22 mouse cellular contexts compared by ENCODE assay signal in genomic region chr12:104854826-104855225, GRCm38 (mm10). TPM values are rescaled to one million over a fixed set of nuclear protein-coding genes. Genes with fewer than 3 reads are reported as not detected.
A peak's percentile ranks its signal among the peaks of the same experiment; 100 is the strongest.
DNase-seq lines count a peak whose midpoint lies in the region; ATAC-seq and TF ChIP-seq lines count a peak whose summit lies in the region.
"Had no signal": no experiment of that assay in that cellular context is flagged by ENCODE, and none has a peak within 500 bp of the region (broad histone marks: within the 10 kb centered on the region; RNA-seq: fewer than 3 reads in every experiment).

No protein-coding gene starts in this region.

- H3K36me3 ChIP-seq in kidney, adult 2 months (ENCODE audit: control insufficient read depth, insufficient read depth, low read length) = no peaks in the 10 kb centered on the region
- no peaks in the 10 kb centered on the region for H3K36me3 ChIP-seq in liver, adult 2 months (ENCODE audit: control insufficient read depth, insufficient read depth, low read length)
- H3K36me3 ChIP-seq in liver, postnatal 0 days (replicated peaks; ENCODE audit: insufficient read depth, low read length) = no peaks in the 10 kb centered on the region
- H3K36me3 ChIP-seq in small intestine, adult 2 months (ENCODE audit: control insufficient read depth, insufficient read depth, low read length) = no peaks in the 10 kb centered on the region
- H3K36me3 ChIP-seq: embryonic facial prominence, embryonic 10.5 days; embryonic facial prominence, embryonic 12.5 days; forebrain, embryonic 15.5 days had no signal

- 80% methylated on average over 2 of the region's 2 CpGs for WGBS in kidney, adult 2 months
- WGBS in liver, adult 2 months = 35% methylated on average over 2 of the region's 2 CpGs
- WGBS in liver, postnatal 0 days (ENCODE audit: insufficient replicate concordance) = 77% methylated on average over 2 of the region's 2 CpGs
- 42% methylated on average over 2 of the region's 2 CpGs for WGBS in small intestine, adult 2 months

- peak; percentile 22 for DNase-seq in kidney, adult 9 months
- no peak for DNase-seq in kidney, adult 2 months
- peak; percentile 84 for DNase-seq in liver, adult 2 months (ENCODE audit: extremely low read depth, low read depth, low spot score)
- no peak for DNase-seq in liver, postnatal 0 days
- DNase-seq in embryo, embryonic 9.5 days (ENCODE audit: extremely low spot score) = no peak
- no peak for DNase-seq in adrenal gland, adult (ENCODE audit: inconsistent age in 2 of 2, low spot score in 1 of 2)
- DNase-seq: adrenal gland, adult 8-10 months; adrenal gland, postnatal 14 days; adrenal gland, postnatal 36 days; cerebellum, adult 11-12 months; cerebellum, adult 2 months; cerebellum, adult 9-10 months; cerebellum, postnatal 10 days; cerebellum, postnatal 36 days; embryo, embryonic 11 days; forebrain, postnatal 0 days had no signal

- no peak overlapping the region for H3K27ac ChIP-seq in kidney, adult 2 months (ENCODE audit: insufficient read depth, low read depth, low read length)
- H3K27ac ChIP-seq in liver, adult 2 months (replicated peaks; ENCODE audit: insufficient read depth, low read depth, low read length) = peak overlapping the region; percentile 84
- no peak overlapping the region for H3K27ac ChIP-seq in liver, postnatal 0 days (ENCODE audit: low read depth)
- H3K27ac ChIP-seq in small intestine, adult 2 months (ENCODE audit: insufficient read depth, low read depth, low read length) = peak overlapping the region; percentile 13; the same call in 1 of the 2 replicates
- H3K27ac ChIP-seq: embryonic facial prominence, embryonic 10.5 days; embryonic facial prominence, embryonic 12.5 days; forebrain, embryonic 13.5 days; forebrain, embryonic 15.5 days had no signal

- no peak overlapping the region for H3K4me2 ChIP-seq in liver, postnatal 0 days (ENCODE audit: low read depth, low read length)
- H3K4me2 ChIP-seq: embryonic facial prominence, embryonic 12.5 days; forebrain, embryonic 13.5 days; forebrain, embryonic 15.5 days had no signal

- H3K4me3 ChIP-seq in kidney, adult 2 months (ENCODE audit: insufficient read depth, low read depth, low read length) = no peak overlapping the region
- H3K4me3 ChIP-seq in liver, adult 2 months (ENCODE audit: insufficient read depth, low read depth, low read length) = no peak overlapping the region
- no peak overlapping the region for H3K4me3 ChIP-seq in liver, postnatal 0 days (ENCODE audit: low read depth, low read length)
- no peak overlapping the region for H3K4me3 ChIP-seq in small intestine, adult 2 months (ENCODE audit: low read depth, low read length)
- H3K4me3 ChIP-seq: embryonic facial prominence, embryonic 10.5 days; embryonic facial prominence, embryonic 12.5 days; forebrain, embryonic 13.5 days; forebrain, embryonic 15.5 days had no signal

- H3K9ac ChIP-seq in liver, adult 2 months (ENCODE audit: low read depth, low read length) = peak overlapping the region; percentile 21; the same call in 1 of the 2 replicates
- H3K9ac ChIP-seq in liver, postnatal 0 days (replicated peaks) = no peak overlapping the region
- H3K9ac ChIP-seq: embryonic facial prominence, embryonic 12.5 days; forebrain, embryonic 13.5 days; forebrain, embryonic 15.5 days; forebrain, postnatal 0 days had no signal

- H3K9me3 ChIP-seq in liver, postnatal 0 days (ENCODE audit: low read length) = no peaks in the 10 kb centered on the region
- H3K9me3 ChIP-seq: embryonic facial prominence, embryonic 10.5 days; embryonic facial prominence, embryonic 12.5 days; forebrain, embryonic 13.5 days; forebrain, embryonic 15.5 days had no signal

- TF ChIP-seq POLR2A in kidney, adult 2 months (IDR thresholded peaks at IDR 0.05; ENCODE audit: low read depth, low read length) = no peak
- TF ChIP-seq POLR2A in liver, adult 2 months (IDR thresholded peaks at IDR 0.05; ENCODE audit: extremely low read depth, insufficient read depth, low read length) = no peak
- no peak for TF ChIP-seq POLR2A in small intestine, adult 2 months (IDR thresholded peaks at IDR 0.05; ENCODE audit: low read depth, low read length)

- peaks cover 49% of the 10 kb centered on the region for H3K79me2 ChIP-seq in liver, adult 2 months (ENCODE audit: control insufficient read depth, insufficient read depth, low read length)

- TF ChIP-seq EP300 in liver, postnatal 0 days (IDR thresholded peaks at IDR 0.05; ENCODE audit: low read depth) = no peak

- TF ChIP-seq CTCF in kidney, adult 2 months (conservative IDR thresholded peaks at IDR 0.05; ENCODE audit: insufficient read depth, insufficient read length, low read depth, low read length) = no peak
- TF ChIP-seq CTCF in liver, adult 2 months (IDR thresholded peaks at IDR 0.05; ENCODE audit: low read depth, low read length) = no peak
- TF ChIP-seq CTCF in liver, postnatal 0 days (IDR thresholded peaks at IDR 0.05; ENCODE audit: low read depth) = no peak
- no peak for TF ChIP-seq CTCF in small intestine, adult 2 months (IDR thresholded peaks at IDR 0.05; ENCODE audit: extremely low read depth, insufficient read length, insufficient replicate concordance, low read depth, low read length)

- ATAC-seq in liver, postnatal 0 days = no peak
- ATAC-seq: forebrain, embryonic 13.5 days; forebrain, embryonic 15.5 days; forebrain, postnatal 0 days had no signal

- H3K4me1 ChIP-seq in kidney, adult 2 months (ENCODE audit: control insufficient read depth, insufficient read depth, low read length) = peaks cover 41% of the 10 kb centered on the region
- peaks cover 73% of the 10 kb centered on the region for H3K4me1 ChIP-seq in liver, adult 2 months (ENCODE audit: control insufficient read depth, insufficient read depth, low read length)
- peaks cover 19% of the 10 kb centered on the region for H3K4me1 ChIP-seq in liver, postnatal 0 days (ENCODE audit: insufficient read depth)
- H3K4me1 ChIP-seq in small intestine, adult 2 months (ENCODE audit: control insufficient read depth, insufficient read depth, insufficient read length, low read length) = peaks cover 25% of the 10 kb centered on the region

- H3K27me3 ChIP-seq in kidney, adult 2 months (replicated peaks; ENCODE audit: control insufficient read depth, insufficient read depth, low read length) = no peaks in the 10 kb centered on the region
- H3K27me3 ChIP-seq in liver, adult 2 months (ENCODE audit: control insufficient read depth, insufficient read depth, low read length) = no peaks in the 10 kb centered on the region
- H3K27me3 ChIP-seq in liver, postnatal 0 days (ENCODE audit: insufficient read depth, low read length) = no peaks in the 10 kb centered on the region
- H3K27me3 ChIP-seq in small intestine, adult 2 months (ENCODE audit: control insufficient read depth, insufficient read depth, low read length) = no peaks in the 10 kb centered on the region
- H3K27me3 ChIP-seq: embryonic facial prominence, embryonic 12.5 days; forebrain, embryonic 13.5 days; forebrain, embryonic 15.5 days had no signal

RNA-seq across cellular contexts. Expression of gene Clmn, which starts 10.1 kb away (rescaled TPM):
- 20.5 and 21.3 TPM in 2 replicates for polyA plus RNA-seq in kidney, adult 2 months (2012; rRNA removed)
- 20.4 and 22.4 TPM in 2 replicates for total RNA-seq in liver, adult 2 months (2014; rRNA removed)
- polyA plus RNA-seq in liver, adult 2 months (2012; rRNA removed) = 12.1 and 13.7 TPM in 2 replicates
- 1.9 and 2.5 TPM in 2 replicates for polyA plus RNA-seq in liver, postnatal 0 days (2015; fragmentation: Nextera tagmentation; extraction: Ambion mirVana)
- polyA plus RNA-seq in small intestine, adult 2 months (2012; rRNA removed) = 3.0 and 3.4 TPM in 2 replicates
- total RNA-seq: MEL had no signal

Comparison
In these comparisons a context has a peak if more than half of its experiments do, and no peak if none do; other contexts are left out.
1. DNase-seq: peak in kidney, adult 9 months (single experiment) and liver, adult 2 months (single experiment); none in kidney, adult 2 months (single experiment), liver, postnatal 0 days (single experiment), embryo, embryonic 9.5 days (single experiment) and adrenal gland, adult (0 of 2).
2. H3K27ac ChIP-seq: peak in liver, adult 2 months (single experiment) and small intestine, adult 2 months (single experiment); none in kidney, adult 2 months (single experiment) and liver, postnatal 0 days (single experiment).